Mouse (Mus musculus) neural tube, embryonic 11.5 days (tissue): Measurements from ENCODE around the gene Atp6v0a4. TPM values are rescaled to one million over a fixed set of nuclear protein-coding genes. Genes with fewer than 3 reads are reported as not detected.

ENCODE experiments used
- ATAC-seq: fragments of 200-750 bp; cut with Nextera tagmentation; 2 replicates; pipeline ENCODE4 v1.8.0; 2017; ENCODE audit warnings: moderate number of reproducible peaks, mild to moderate bottlenecking, moderate TSS enrichment, moderate library complexity; ENCODE audit not compliant: insufficient read depth, low FRiP score, low TSS enrichment
- DNase-seq: peaks from one replicate; pipeline ENCODE4 v3.0.0-alpha.2; 2015; ENCODE audit warnings: low spot score
- H3K27ac ChIP-seq: fragments of 300-500 bp; sonication (generic); 2 replicates; pipeline ENCODE4 v1.5.1; 2014; ENCODE audit warnings: low read depth, mild to moderate bottlenecking, low read length
- H3K27me3 ChIP-seq: fragments of 300-500 bp; sonication (generic); 2 replicates; pipeline ENCODE4 v1.6.1; 2014; ENCODE audit warnings: mild to moderate bottlenecking, low read length, mixed read lengths; ENCODE audit not compliant: control insufficient read depth, insufficient read depth
- H3K36me3 ChIP-seq: fragments of 300-500 bp; sonication (generic); 2 replicates; pipeline ENCODE4 v1.6.1; 2014; ENCODE audit warnings: mild to moderate bottlenecking, low read length, moderate library complexity, mixed read lengths; ENCODE audit not compliant: control insufficient read depth, insufficient read depth
- H3K4me1 ChIP-seq: fragments of 300-500 bp; sonication (generic); 2 replicates; pipeline ENCODE4 v1.6.1; 2014; ENCODE audit warnings: low read length, mixed read lengths; ENCODE audit not compliant: control insufficient read depth, insufficient read depth
- H3K4me2 ChIP-seq: fragments of 300-500 bp; sonication (generic); 2 replicates; pipeline ENCODE4 v1.6.1; 2014; ENCODE audit warnings: low read depth, mild to moderate bottlenecking, moderate library complexity
- H3K4me3 ChIP-seq: fragments of 300-500 bp; sonication (generic); 2 replicates; pipeline ENCODE4 v1.5.1; 2014; ENCODE audit warnings: low read depth, low read length
- H3K9ac ChIP-seq: fragments of 300-500 bp; sonication (generic); 2 replicates; pipeline ENCODE4 v1.6.1; 2014; ENCODE audit warnings: mild to moderate bottlenecking, low read length
- H3K9me3 ChIP-seq: fragments of 300-500 bp; sonication (generic); 2 replicates; pipeline ENCODE4 v1.6.1; 2016; ENCODE audit warnings: low read length; ENCODE audit not compliant: control insufficient read depth
- WGBS: fragments of 180-500 bp; shearing (Covaris S2); extraction: QIAGEN DNeasy Blood & Tissue Kit; methylation state at CpG from one replicate; pipeline ENCODE4 v1.1.7; 2014; 5-methylcytosine and 5-hydroxymethylcytosine counted together
- polyA plus RNA-seq: library from polyadenylated mRNA; unstranded; fragments of >200 nt; fragmentation: Nextera tagmentation; extraction: Ambion mirVana; gene quantifications from 2 replicates; pipeline ENCODE4 v1.2.1, GENCODE M21; 2014

The Atp6v0a4 gene
- polyA plus RNA-seq, 1 experiment from 2014 or later, result not detected

GRCm38 (mm10) chr6:38134806-38135559 lies 10.6 kb upstream of the Atp6v0a4 start:
- Histone ChIP-seq H3K4me1 (no peaks in the 10 kb centered on the region), H3K27me3 (no peaks in the 10 kb centered on the region), H3K36me3 (peaks cover 9% of the 10 kb centered on the region), H3K4me3 (no peak overlapping the region), H3K27ac (no peak overlapping the region), H3K9ac (no peak overlapping the region), H3K9me3 (no peaks in the 10 kb centered on the region), H3K4me2 (no peak overlapping the region)
- 90% methylated on average over 8 of the region's 8 CpGs for WGBS
- no peak for ATAC-seq
- no peak for DNase-seq

GRCm38 (mm10) chr6:38131801-38132231 lies 7.4 kb upstream of the Atp6v0a4 start:
- Histone ChIP-seq H3K4me2 (no peak overlapping the region), H3K4me1 (no peaks in the 10 kb centered on the region), H3K27ac (no peak overlapping the region), H3K9me3 (no peaks in the 10 kb centered on the region), H3K4me3 (no peak overlapping the region), H3K27me3 (no peaks in the 10 kb centered on the region), H3K36me3 (peaks cover 15% of the 10 kb centered on the region), H3K9ac (no peak overlapping the region)
- DNase-seq (no peak), ATAC-seq (no peak)
- WGBS, result 77% methylated on average over 4 of the region's 4 CpGs

- Histone ChIP-seq H3K36me3 (peaks cover 14% of the 10 kb centered on the region), H3K9me3 (no peaks in the 10 kb centered on the region), H3K4me1 (no peaks in the 10 kb centered on the region), H3K27ac (no peak overlapping the region), H3K4me3 (no peak overlapping the region), H3K9ac (no peak overlapping the region), H3K27me3 (no peaks in the 10 kb centered on the region), H3K4me2 (no peak overlapping the region)
- WGBS, result 100% methylated on average over 5 of the region's 5 CpGs
- DNase-seq (no peak), ATAC-seq (no peak)
Measured at GRCm38 (mm10) chr6:38129883-38130282, 5.5 kb upstream of the Atp6v0a4 start.

- Histone ChIP-seq H3K4me2 (no peak overlapping the region), H3K27me3 (no peaks in the 10 kb centered on the region), H3K4me3 (no peak overlapping the region), H3K9ac (no peak overlapping the region), H3K9me3 (no peaks in the 10 kb centered on the region), H3K27ac (no peak overlapping the region), H3K36me3 (peaks cover 13% of the 10 kb centered on the region), H3K4me1 (no peaks in the 10 kb centered on the region)
- WGBS, result 87% methylated on average over 14 of the region's 14 CpGs
- DNase-seq (no peak), ATAC-seq (no peak)
Measured at GRCm38 (mm10) chr6:38128115-38128514, 3.7 kb upstream of the Atp6v0a4 start.

GRCm38 (mm10) chr6:38125462-38125861 lies 1.1 kb upstream of the Atp6v0a4 start:
- DNase-seq (no peak), ATAC-seq (no peak)
- H3K36me3 ChIP-seq, result peaks cover 11% of the 10 kb centered on the region
- no peak overlapping the region for H3K27ac ChIP-seq
- WGBS, result 93% methylated on average over 3 of the region's 3 CpGs
- H3K4me1 ChIP-seq, result no peaks in the 10 kb centered on the region
- H3K9me3 ChIP-seq, result no peaks in the 10 kb centered on the region
- H3K9ac ChIP-seq, result no peak overlapping the region
- no peaks in the 10 kb centered on the region for H3K27me3 ChIP-seq
- no peak overlapping the region for H3K4me3 ChIP-seq
- no peak overlapping the region for H3K4me2 ChIP-seq

GRCm38 (mm10) chr6:38124882-38125281 lies 496 bp upstream of the Atp6v0a4 start:
- WGBS, result 96% methylated on average over 5 of the region's 5 CpGs
- H3K9me3 ChIP-seq, result no peaks in the 10 kb centered on the region
- H3K9ac ChIP-seq, result no peak overlapping the region
- ATAC-seq, result no peak
- H3K36me3 ChIP-seq, result peaks cover 9% of the 10 kb centered on the region
- no peak overlapping the region for H3K4me2 ChIP-seq
- H3K4me3 ChIP-seq, result no peak overlapping the region
- no peaks in the 10 kb centered on the region for H3K4me1 ChIP-seq
- no peaks in the 10 kb centered on the region for H3K27me3 ChIP-seq
- DNase-seq, result no peak
- H3K27ac ChIP-seq, result no peak overlapping the region

GRCm38 (mm10) chr6:38123471-38124206 lies 747 bp downstream of the Atp6v0a4 start:
- Histone ChIP-seq H3K4me3 (no peak overlapping the region), H3K27ac (no peak overlapping the region), H3K9me3 (no peaks in the 10 kb centered on the region), H3K9ac (no peak overlapping the region), H3K27me3 (no peaks in the 10 kb centered on the region), H3K4me2 (no peak overlapping the region), H3K4me1 (no peaks in the 10 kb centered on the region), H3K36me3 (peaks cover 8% of the 10 kb centered on the region)
- WGBS, result 82% methylated on average over 18 of the region's 18 CpGs
- ATAC-seq (no peak), DNase-seq (no peak)

- WGBS, result 78% methylated on average over 6 of the region's 6 CpGs
Measured at GRCm38 (mm10) chr6:38122791-38123190, 1.6 kb downstream of the Atp6v0a4 start.

GRCm38 (mm10) chr6:38121843-38122242 lies 2.5 kb downstream of the Atp6v0a4 start:
- 86% methylated on average over 5 of the region's 5 CpGs for WGBS
- peaks cover 4% of the 10 kb centered on the region for H3K36me3 ChIP-seq
- no peaks in the 10 kb centered on the region for H3K27me3 ChIP-seq
- H3K4me1 ChIP-seq, result no peaks in the 10 kb centered on the region
- no peak overlapping the region for H3K4me2 ChIP-seq
- H3K27ac ChIP-seq, result no peak overlapping the region
- ATAC-seq, result no peak
- no peak overlapping the region for H3K9ac ChIP-seq
- no peaks in the 10 kb centered on the region for H3K9me3 ChIP-seq
- no peak for DNase-seq
- H3K4me3 ChIP-seq, result no peak overlapping the region

More at GRCm38 (mm10) chr6:38122791-38123190, 1.6 kb downstream of the Atp6v0a4 start:
- no peak overlapping the region for H3K27ac ChIP-seq
- H3K9me3 ChIP-seq, result no peaks in the 10 kb centered on the region
- no peak overlapping the region for H3K4me2 ChIP-seq
- H3K9ac ChIP-seq, result no peak overlapping the region
- ATAC-seq, result no peak
- DNase-seq, result no peak
- H3K36me3 ChIP-seq, result peaks cover 6% of the 10 kb centered on the region
- H3K4me3 ChIP-seq, result no peak overlapping the region
- H3K27me3 ChIP-seq, result no peaks in the 10 kb centered on the region
- H3K4me1 ChIP-seq, result no peaks in the 10 kb centered on the region
